Mouse (Mus musculus) spleen, postnatal 10 days (tissue): ENCODE data around the gene Stard10.

Experiments
- DNase-seq, 2 experiments: peaks; one replicate each; pipeline ENCODE4 v3.0.0; 2021 to 2022; ENCODE audit warnings: low spot score in 2 of 2

Gene Stard10

DNA sequence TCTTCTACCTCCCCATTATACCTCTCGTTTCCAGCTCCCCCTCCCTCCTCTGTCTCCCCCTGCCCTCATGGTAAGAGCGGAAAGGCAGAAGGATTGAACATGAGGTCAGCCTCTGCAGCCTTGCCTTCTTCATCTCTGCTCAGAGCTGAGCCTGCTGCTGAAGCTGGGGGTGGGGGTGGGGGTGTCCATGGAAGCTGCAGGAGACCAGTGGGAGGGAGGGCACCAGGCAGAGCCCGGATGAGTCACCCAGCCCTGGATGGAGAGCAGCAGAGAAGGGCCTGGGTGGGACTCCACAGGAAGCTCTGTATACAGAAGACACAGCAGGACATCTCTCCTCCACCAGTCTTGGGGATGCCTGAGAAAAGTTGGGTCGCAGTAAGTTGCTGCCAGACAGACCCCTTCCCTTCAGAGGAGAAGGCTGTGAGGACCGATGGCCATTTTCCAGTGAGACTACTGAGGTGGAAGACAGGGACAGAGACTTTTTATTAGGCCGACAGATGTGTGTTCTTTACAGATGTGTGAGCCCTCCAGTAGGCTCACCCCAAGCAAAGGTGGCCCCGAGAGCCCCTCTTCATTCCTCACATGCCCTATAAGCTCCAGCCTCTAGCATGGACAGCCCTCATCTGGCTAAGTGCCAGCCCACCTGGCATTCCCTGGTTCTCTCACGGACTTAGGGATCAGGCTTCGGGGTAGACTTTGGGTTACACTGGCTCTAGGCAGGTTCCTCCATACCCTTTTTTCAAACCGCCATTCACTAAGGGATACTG is 13.4 kb downstream of the Stard10 start:
- no peak for DNase-seq

DNA sequence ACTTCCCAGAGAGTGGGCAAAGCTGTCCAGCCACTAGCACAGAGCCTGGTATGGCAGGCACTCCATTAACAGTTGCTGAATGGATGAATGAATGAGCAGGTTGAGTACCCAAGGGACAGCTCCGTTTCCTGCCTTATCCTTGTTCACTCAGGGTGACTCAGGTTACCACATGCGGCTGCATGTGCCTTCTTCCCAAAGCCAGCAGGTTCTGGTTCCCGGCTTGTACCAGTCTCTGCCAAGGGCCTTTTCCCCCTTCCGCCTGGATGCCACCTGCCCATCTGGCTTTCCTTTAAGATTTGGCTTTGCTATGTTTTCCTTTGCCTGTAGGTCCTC is 13.9 kb downstream of the Stard10 start:
- no peak for DNase-seq

DNA sequence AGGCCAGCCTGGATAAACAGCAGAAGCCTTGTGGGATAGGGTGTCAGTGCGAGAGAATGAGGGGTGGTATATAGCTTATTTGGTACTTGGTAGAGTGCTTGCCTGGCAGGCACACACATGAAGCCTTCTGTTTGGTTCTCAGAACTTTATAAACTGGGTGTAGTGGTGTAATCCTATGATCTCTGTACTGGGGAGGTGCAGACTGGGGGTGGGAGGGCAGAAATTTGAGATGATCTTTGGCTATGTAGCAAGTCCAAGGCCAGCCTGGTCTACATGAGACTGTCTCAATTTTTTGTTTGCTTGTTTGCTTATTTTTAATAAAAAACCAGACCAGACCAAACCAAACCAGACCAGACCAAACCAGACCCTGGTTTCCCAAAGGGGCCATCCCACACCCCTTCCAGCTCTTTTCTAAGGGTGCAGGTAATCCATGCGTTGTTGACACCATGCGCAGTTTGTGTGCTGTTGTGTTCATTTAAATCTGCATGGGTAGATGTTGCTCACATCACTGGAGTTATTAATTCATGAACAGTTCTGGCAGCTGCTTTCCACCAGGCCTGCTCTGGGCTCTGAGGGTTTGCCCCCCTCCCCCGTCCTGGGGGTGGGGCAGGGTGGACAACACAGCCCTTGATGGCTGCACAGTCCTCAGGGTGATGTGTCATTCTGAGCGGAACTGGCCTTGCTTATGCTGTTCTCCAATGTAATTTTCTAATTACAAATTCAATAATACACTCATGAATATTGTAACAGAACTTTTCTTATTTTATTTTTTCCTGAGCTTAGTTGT is 15.4 kb downstream of the Stard10 start:
- DNase-seq, result no peak

DNA sequence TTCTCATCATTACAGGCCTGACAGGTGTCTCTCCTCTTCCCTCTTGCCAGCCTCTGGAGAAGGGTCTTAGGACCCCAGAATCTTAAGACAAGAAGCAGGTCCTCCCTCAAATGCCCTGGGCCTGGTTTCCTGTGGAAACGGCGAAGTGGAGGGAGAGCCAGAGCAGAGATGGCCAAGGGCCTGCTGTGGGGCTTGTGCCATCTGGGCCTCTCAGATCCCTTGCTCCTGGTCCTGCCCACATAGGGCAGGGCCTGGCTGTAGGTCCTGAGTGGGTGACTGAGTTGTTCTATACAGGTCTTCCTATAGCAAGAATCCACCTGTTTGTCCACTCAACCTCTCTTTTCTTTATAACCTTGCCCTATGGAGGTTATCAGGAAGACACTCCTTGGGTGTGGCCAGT is 18.3 kb downstream of the Stard10 start:
- no peak for DNase-seq

DNA sequence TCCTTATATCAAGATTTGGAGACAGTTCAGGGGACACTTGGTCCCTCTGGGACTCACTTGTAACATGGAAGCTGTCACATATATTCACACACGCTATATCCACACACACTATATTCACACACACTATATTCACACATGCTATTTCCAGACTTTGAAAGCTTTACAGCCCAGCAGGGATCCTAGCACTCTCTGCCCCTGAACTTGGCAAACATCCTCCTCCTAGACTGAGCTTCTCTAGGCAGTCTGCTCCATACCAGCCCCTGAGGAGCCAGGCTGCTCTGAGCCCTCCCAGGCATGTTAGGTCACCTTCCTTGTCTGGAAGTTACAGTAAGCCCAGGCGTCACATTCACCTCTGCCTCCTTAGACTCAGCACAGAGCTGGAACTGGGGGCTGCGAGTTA is 19.8 kb downstream of the Stard10 start:
- DNase-seq, result no peak

DNA sequence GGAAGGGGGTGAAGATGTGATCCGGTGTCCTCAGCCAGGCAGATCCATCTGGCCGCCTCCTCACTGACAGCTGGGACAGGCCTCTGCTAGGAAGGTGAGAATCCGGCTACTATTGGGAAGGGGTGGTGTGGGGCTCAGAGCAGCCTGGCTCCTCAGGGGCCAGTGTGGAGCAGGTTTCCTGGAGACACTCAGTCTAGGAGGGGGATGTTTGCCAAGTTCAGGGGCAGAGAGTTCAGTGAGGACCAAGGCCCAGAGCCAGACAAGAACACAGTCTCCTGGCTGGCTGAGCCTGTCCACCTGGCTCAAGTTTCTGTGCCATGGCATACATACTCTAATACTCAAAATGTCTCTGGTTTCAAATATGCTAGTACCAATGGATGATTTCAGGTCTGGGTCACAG is 20.5 kb downstream of the Stard10 start:
- DNase-seq, result no peak

DNA sequence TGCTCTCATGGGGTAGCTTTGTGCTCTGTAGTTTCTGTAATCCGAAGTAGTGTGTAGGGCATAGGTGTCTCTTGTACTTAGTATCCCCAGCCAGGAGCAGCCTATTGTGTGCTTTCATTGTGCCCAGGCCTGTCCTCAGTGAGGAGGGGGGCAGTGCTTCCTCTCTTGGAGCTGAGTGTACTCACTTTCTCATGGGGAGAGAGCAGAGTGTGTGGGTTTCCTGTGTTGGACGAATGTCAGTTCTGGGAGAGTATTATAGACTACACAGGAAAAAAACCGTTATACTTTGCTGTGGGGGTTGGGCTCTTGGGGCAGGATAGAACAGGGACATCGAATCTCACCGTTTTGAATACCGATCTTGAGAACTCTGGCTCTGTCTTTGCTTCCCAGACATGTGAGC is 24.5 kb downstream of the Stard10 start:
- DNase-seq, result no peak

DNA sequence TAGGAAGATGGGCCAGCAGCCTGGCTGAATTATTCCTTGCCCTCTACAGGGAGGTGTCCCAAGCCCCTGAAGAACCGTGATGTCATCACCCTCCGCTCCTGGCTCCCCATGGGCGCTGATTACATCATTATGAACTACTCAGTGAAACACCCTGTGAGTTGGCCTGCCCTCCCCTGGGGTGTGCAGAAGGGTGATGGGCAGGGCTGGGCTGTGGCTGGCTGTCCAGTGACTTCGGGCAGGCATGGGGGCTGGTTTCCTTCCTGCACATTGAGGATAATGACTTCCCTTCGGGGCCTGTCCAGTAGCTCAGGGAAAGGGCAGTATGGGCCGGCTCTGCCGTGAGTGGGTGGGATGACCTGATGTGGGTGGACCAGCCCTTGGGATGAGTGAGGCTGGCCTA is 26.2 kb downstream of the Stard10 start:
- no peak for DNase-seq

DNA sequence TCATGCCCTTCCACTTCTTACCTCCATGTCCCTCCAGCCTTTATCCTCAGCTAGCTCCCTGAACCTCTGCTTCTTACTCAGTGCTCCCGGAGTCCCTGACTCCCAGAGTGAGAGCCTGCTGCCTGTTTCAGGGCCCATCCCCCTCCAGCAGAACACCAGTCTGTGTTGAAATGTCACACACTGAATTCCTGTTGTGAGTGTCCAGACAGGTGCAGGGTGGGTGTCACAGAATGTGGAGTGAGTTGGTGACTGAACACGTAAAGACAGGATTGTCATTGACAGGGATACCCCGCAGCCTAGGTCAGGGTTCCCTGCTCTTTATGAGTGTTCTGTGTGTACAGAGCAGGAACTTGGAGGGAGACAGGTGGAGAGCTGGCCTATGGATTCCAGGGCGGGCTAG is 28.0 kb downstream of the Stard10 start:
- no peak for DNase-seq

DNA sequence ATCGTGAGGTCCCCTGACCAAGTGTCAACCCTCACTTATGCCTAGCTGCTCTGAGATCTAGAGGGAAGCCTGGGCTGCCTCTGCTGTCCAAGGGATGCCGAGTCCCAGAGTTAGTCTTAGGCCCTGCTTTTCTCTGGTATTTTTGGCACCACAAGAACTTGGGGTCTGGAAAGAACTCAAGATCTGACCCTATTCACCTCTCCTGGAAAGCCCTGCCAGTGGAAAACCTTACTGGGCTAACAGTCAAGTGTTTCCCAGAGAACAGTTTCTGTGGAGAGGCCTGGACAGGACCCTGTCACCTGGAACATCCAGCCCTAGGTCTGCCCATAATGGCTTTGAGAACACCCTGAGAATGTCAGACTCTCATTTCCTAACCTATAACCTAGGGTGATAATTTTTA is 30.1 kb downstream of the Stard10 start:
- DNase-seq, result no peak

DNA sequence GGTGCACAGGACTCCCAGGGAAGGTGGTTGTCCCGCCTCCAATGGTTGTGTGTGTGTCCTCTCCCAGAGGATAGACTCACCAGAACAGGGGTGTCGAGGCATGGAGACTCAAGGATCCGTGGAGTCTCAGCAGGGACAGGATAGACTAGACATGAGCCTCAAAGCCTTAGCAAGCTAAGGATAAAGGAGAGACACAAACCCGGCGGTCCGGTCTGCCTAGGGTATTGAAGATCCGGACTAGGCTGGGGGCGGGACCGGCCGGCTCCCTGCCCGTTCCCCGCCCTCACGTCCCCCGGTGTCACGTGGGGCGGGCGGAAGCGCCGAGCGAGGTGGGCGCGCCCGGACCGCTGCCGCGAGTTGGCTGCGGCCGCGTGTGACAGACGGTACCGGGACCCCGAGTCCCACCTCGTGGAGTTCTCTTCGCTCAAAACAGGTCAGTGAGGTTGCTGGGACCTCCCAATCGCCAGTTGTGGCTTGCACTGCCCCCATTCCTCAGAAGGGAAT is 30.9 kb downstream of the Stard10 start, which contains the start of gene Arap1:
TSS of gene Arap1 (plus strand) at position 301 of the 504 bp plus-strand sequence.
- DNase-seq, result peak; percentile 39 to 76

DNA sequence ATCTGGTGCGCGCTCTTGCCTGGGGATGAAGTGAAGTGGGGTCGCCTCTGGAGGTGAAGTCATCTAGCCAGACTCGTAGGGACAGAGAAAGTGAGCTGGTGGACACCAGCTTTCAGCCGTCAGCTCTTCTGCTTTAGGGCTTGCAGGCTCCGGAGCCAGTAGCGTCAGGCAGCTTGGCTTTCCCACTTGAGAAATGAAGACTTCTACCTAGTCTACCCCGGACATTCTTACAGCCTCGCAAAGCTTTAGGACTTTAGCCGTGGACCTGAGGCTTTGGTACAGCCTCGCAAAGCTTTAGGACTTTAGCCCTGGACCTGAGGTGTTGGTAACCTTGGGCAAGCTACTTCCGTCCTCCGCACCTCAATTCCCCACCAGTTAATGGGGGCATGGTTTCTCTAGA is 31.4 kb downstream of the Stard10 start:
- DNase-seq, result no peak

DNA sequence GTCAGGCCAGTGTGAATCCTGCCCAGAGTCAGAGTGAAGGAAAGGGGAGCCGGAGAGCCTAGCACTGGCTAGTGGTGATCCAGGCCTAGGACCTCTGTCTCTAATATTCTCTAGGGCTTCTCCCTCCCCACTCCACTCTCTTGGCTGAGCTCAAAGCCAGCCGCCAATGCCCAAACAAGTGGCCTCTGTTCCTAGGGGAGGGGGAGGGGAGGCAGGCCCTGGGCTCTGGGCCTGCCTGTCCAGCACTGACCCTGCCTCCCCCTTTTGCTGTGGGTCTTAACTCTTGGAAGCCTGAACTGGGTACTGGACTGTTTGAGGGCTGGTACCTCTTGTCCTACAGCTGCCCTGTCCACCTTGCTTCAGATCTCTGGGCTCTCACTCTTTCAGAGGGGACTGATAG is 33.0 kb downstream of the Stard10 start:
- no peak for DNase-seq

DNA sequence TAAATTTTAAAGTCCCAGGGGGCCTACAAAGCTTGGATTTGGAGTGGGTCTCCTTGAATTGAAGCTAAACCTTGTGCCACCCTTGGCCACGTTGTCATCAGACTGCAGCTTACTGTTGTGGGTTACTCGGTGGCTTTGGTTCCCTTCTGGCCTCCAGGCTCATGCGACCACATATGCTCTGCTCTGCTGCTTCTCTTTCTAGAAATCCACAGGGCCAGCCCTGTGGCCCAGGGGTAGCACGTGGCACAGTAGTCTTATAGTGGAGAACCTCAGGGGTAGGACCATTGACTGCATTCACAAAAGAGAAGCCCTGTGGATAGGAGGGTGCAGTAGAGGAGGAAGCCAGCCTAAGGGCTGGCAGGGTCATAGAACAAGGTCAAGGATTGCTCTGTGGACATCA is 35.5 kb downstream of the Stard10 start:
- no peak for DNase-seq

DNA sequence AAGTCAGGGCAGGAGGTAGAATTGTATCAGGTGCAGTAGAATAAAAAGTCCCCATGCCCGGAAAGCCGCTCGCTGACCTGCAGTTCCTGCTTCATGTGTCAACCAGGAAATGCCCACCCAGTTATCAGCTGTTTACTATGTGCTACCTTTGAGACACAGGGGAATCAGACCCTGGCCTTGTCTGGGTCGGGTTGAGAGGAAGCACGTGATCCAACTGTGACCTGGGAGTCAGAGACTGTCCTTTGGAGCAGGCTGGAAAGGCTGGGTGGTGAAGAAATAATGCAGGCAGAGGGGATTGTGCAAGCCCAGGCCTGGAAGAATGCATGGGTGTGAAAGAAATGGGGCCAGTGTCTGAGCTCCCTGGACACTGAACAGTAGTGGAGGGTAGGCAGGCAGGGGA is 37.5 kb downstream of the Stard10 start:
- DNase-seq, result no peak

DNA sequence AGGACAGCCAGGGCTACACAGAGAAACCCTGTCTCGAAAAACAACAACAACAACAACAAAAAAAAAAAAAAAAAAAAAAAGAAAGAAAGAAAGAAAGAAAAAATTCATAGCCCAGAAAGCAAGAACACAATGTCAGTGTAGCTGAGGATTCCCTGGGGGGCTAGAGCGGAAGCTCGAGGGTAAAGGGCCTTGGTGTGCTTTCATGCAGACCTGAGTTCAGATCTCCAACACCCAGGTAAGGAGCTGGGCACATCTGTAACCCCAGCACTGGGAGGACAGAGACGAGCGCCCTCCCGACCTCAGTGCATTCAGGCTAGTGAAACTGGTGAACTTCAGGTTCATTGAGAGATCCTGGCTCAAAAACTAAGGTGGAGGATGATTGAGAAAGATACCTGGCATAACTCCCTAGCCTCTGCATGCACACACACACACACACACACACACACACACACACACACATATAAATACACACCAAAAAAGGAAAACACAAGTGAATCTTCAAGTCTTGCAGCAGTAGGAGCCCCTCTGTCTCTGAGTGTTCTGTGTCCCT is 38.7 kb downstream of the Stard10 start:
- no peak for DNase-seq

DNA sequence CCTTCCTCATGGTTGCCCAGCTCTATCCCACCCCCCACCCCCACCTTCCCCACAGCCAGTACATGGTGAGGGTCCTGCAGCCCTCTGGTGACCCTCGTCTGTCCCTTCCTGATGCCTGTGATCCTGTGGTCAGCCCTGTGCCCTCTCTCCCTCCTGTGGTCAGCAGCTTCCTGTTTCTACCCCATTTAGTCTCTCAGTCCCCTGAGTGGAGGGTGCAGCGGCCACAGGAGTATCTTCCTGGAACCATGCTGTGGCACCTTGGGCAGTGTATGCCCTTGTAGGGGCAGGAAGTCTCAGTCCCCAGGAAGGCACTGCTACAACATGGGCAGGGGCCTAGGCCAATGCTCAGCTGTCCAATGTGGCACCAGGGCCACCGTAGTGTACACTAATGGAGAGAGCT is 40.0 kb downstream of the Stard10 start:
- no peak for DNase-seq

DNA sequence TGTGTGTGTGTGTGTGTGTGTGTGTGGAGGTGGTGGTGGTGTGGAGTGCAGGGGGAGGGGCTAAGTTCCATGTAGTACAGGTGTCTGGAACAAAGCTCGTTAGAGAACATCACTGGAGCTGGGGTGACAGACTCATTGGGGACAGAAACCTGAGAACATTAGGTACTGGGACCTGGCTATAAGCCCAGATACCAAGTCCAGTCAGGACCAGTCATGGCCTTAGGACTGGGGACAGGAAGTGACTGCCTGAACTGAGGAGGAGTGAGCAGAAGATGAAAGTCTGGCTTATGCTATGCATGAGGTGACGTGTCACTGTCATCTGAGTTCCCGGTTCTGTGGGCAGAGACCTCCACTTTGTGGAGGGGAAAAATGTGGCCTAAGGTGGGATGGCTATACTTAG is 43.5 kb downstream of the Stard10 start:
- no peak for DNase-seq

DNA sequence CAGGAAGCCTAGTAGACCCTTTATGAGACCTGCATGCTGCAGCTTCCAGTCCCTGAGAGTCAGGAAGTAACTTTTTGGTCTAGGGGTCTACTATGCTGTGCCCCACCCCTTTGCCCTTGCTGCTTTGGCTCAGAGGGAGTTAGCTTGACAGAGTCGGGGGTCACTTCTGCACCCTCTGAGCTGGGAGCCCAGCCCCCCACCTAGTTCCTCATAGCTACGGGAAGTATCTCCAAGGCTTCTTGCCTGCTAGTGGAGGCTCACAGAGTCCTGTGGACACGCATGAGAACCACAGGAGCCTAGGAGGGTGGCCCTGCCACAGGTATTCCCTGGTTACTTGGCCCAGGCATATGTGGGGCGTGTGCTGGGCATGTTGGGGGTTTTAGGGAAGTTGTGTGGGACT is 44.1 kb downstream of the Stard10 start:
- DNase-seq, result no peak

DNA sequence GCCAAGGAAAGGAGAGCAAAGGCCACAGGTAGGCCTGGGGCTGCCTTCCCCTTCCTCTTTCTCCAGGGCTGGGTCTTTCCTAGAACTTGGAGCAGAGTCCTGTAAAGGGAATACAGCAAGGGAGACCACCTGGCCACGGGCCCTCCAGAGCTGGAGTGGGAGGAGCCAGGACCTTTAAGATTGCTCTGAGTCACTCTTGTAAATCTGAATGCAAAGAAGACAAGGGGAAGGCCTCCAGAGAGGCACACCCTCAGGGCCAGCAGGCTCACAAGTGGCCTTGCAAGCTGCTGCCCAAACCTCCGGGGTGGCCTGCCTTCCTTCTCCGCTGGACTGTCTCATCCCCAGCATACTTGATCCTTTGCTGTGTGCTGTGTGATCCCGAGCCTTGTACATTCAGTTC is 44.9 kb downstream of the Stard10 start:
- no peak for DNase-seq

DNA sequence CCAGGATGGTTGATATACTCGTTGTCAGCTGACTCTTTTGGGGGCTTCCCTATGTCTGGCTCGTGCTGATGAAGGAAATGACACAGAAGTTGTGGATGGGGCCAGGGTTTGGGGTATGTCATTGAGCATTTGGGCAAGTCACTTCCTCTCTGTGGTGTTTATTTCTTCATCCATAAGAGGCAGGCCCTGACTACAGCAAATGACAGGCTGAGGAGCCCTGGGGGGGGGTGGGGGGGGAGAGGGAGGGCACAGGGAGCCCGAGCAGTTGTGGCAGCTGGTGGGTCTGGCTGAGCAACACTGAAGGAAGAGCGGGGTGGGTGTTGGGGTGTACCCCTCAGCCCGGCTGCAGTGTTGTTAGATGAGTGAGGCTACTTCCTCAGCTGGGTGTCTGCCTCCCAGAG is 45.9 kb downstream of the Stard10 start:
- peak in 1 of 2 experiments; percentile 59 for DNase-seq

DNA sequence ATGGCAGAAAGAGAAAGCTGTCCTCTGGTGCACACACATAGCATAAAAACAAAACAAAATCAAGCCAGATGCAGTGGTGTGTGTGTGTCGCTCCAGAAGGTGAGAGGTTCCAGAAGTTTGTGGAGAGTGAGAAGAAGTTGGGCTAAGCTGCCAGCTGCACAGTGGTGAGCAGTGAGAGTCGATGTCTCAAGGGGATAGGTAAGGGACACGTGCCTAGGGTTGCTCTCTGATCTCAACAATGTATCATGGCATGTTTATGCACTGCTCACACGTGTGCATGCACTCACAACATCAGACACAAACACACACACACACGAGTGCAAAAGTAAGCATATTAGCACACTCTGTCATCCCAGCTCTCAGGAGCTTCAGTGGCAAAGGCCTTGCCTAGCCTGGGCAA is 47.0 kb downstream of the Stard10 start:
- no peak for DNase-seq
